Mouse (Mus musculus) liver, embryonic 14.5 days (tissue): Measurements from ENCODE around the gene Cpne4. TPM values are rescaled to one million over a fixed set of nuclear protein-coding genes. Genes with fewer than 3 reads are reported as not detected.

Source experiments
- ATAC-seq: fragments of 200-750 bp; cut with Nextera tagmentation; 2 replicates; pipeline ENCODE4 v1.8.0; 2017; ENCODE audit warnings: moderate number of reproducible peaks, mild to moderate bottlenecking, moderate library complexity; ENCODE audit not compliant: insufficient read depth
- DNase-seq, 3 experiments: peaks; one replicate each; pipeline ENCODE4 v3.0.0-alpha.2; 2012 to 2013; ENCODE audit warnings: low read depth in 3 of 3, low spot score in 3 of 3
- H3K27ac ChIP-seq: fragments of 300-500 bp; sonication (generic); 2 replicates; pipeline ENCODE4 v1.5.1; 2014; ENCODE audit warnings: moderate library complexity, mild to moderate bottlenecking, control low read depth, inconsistent platforms
- H3K27me3 ChIP-seq: fragments of 300-500 bp; sonication (generic); 2 replicates; pipeline ENCODE4 v1.6.1; 2014; ENCODE audit warnings: mild to moderate bottlenecking, low read length, moderate library complexity; ENCODE audit not compliant: control insufficient read depth, insufficient read depth
- H3K36me3 ChIP-seq: fragments of 300-500 bp; sonication (generic); replicated peaks from 2 replicates; pipeline ENCODE4 v1.6.1; 2014; ENCODE audit warnings: low read depth; ENCODE audit not compliant: control insufficient read depth, insufficient read depth
- H3K4me1 ChIP-seq, 2 experiments: fragments of 200-500 bp in 1 of 2; fragments of 300-500 bp in 1 of 2; sonication (generic) in 1 of 2; replicated peaks; 2 replicates each; pipeline ENCODE4 v1.6.1; 2012 to 2014; ENCODE audit warnings: antibody characterized with exemption in 1 of 2, inconsistent platforms in 1 of 2, low read length in 1 of 2; ENCODE audit not compliant: control insufficient read depth in 2 of 2, insufficient read depth in 2 of 2
- H3K4me2 ChIP-seq: fragments of 300-500 bp; sonication (generic); 2 replicates; pipeline ENCODE4 v1.6.1; 2014; ENCODE audit warnings: low read depth, mild to moderate bottlenecking, control low read depth, moderate library complexity
- H3K4me3 ChIP-seq, 2 experiments: fragments of 200-500 bp in 1 of 2; fragments of 300-500 bp in 1 of 2; sonication (generic) in 1 of 2; 2 replicates each; pipeline ENCODE4 v1.5.1; 2012 to 2014; ENCODE audit warnings: low read depth in 2 of 2, low read length in 2 of 2, mild to moderate bottlenecking in 2 of 2, control low read depth in 1 of 2, inconsistent platforms in 1 of 2, moderate library complexity in 1 of 2; ENCODE audit not compliant: insufficient read depth in 1 of 2
- H3K9ac ChIP-seq: fragments of 300-500 bp; sonication (generic); replicated peaks from 2 replicates; pipeline ENCODE4 v1.6.1; 2014; ENCODE audit warnings: mild to moderate bottlenecking, control low read depth, moderate library complexity
- H3K9me3 ChIP-seq: fragments of 300-500 bp; sonication (generic); 2 replicates; pipeline ENCODE4 v1.6.1; 2016; ENCODE audit warnings: low read length, mixed read lengths; ENCODE audit not compliant: control insufficient read depth
- CTCF ChIP-seq: IDR thresholded peaks from 2 replicates; pipeline ENCODE4 v1.5.1; 2016; ENCODE audit warnings: antibody characterized with exemption, low read depth, control low read depth
- EP300 ChIP-seq: IDR thresholded peaks from 2 replicates; pipeline ENCODE4 v1.6.1; 2016; ENCODE audit warnings: antibody characterized with exemption, low read depth
- WGBS: fragments of 180-500 bp; shearing (Covaris S2); extraction: QIAGEN DNeasy Blood & Tissue Kit; methylation state at CpG from one replicate; pipeline ENCODE4 v1.1.7; 2014; ENCODE audit not compliant: insufficient replicate concordance; 5-methylcytosine and 5-hydroxymethylcytosine counted together
- polyA plus RNA-seq, 2 experiments: library from polyadenylated mRNA; depleted of rRNA in 1 of 2; stranded (reverse) in 1 of 2; unstranded in 1 of 2; fragments of >200 nt; fragmentation: Nextera tagmentation in 1 of 2; extraction: Ambion mirVana in 1 of 2; gene quantifications; 2 replicates each; pipeline versions ENCODE4 v1.2.1 to v1.2.3; 2012 to 2014

The Cpne4 gene
- polyA plus RNA-seq, 2 experiments: 0.01 TPM; not detected in 1

GRCm38 (mm10) chr9:104845226-104845930 is 298.3 kb downstream of the Cpne4 start:
- ATAC-seq: no peak
- Histone ChIP-seq H3K9me3 (no peaks in the 10 kb centered on the region), H3K27me3 (no peaks in the 10 kb centered on the region), H3K4me2 (no peak overlapping the region), H3K4me1 (no peaks in the 10 kb centered on the region), H3K36me3 (no peaks in the 10 kb centered on the region), H3K9ac (no peak overlapping the region), H3K27ac (no peak overlapping the region), H3K4me3 (no peak overlapping the region)
- DNase-seq: no peak
- WGBS: 26% methylated on average over 2 of the region's 2 CpGs
- TF ChIP-seq EP300: no peak
- no peak for TF ChIP-seq CTCF

- DNase-seq (no peak), ATAC-seq (no peak)
- Histone ChIP-seq H3K27me3 (no peaks in the 10 kb centered on the region), H3K9me3 (no peaks in the 10 kb centered on the region), H3K27ac (no peak overlapping the region), H3K36me3 (no peaks in the 10 kb centered on the region), H3K4me3 (no peak overlapping the region), H3K4me2 (no peak overlapping the region), H3K9ac (no peak overlapping the region), H3K4me1 (no peaks in the 10 kb centered on the region)
- 52% methylated on average over 3 of the region's 3 CpGs for WGBS
- TF ChIP-seq EP300: no peak
- TF ChIP-seq CTCF: no peak
Observed at GRCm38 (mm10) chr9:104853701-104854100, 306.6 kb downstream of the Cpne4 start.

- no peak for DNase-seq
- Histone ChIP-seq H3K9me3 (no peaks in the 10 kb centered on the region), H3K27me3 (no peaks in the 10 kb centered on the region), H3K9ac (no peak overlapping the region), H3K4me2 (no peak overlapping the region), H3K4me3 (no peak overlapping the region), H3K36me3 (no peaks in the 10 kb centered on the region), H3K27ac (no peak overlapping the region), H3K4me1 (no peaks in the 10 kb centered on the region)
- no peak for ATAC-seq
- 52% methylated on average over 6 of the region's 6 CpGs for whole genome bisulfite sequencing
- no peak for TF ChIP-seq EP300
- no peak for TF ChIP-seq CTCF
Observed at GRCm38 (mm10) chr9:104854245-104854921, 307.3 kb downstream of the Cpne4 start.

GRCm38 (mm10) chr9:104865830-104866229 is 318.7 kb downstream of the Cpne4 start:
- H3K36me3 ChIP-seq: no peaks in the 10 kb centered on the region
- H3K4me3 ChIP-seq: no peak overlapping the region
- ATAC-seq: no peak
- TF ChIP-seq EP300: no peak
- no peak for TF ChIP-seq CTCF
- H3K27ac ChIP-seq: no peak overlapping the region
- no peak overlapping the region for H3K4me2 ChIP-seq
- no peaks in the 10 kb centered on the region for H3K9me3 ChIP-seq
- 46% methylated on average over 1 of the region's 1 CpGs for WGBS
- no peak overlapping the region for H3K9ac ChIP-seq
- no peaks in the 10 kb centered on the region for H3K27me3 ChIP-seq
- H3K4me1 ChIP-seq: no peaks in the 10 kb centered on the region
- no peak for DNase-seq

GRCm38 (mm10) chr9:104872586-104872985 is 325.5 kb downstream of the Cpne4 start:
- no peaks in the 10 kb centered on the region for H3K27me3 ChIP-seq
- H3K4me2 ChIP-seq: no peak overlapping the region
- H3K4me1 ChIP-seq: no peaks in the 10 kb centered on the region
- no peak for DNase-seq
- H3K36me3 ChIP-seq: no peaks in the 10 kb centered on the region
- no peak overlapping the region for H3K4me3 ChIP-seq
- TF ChIP-seq EP300 (no peak), CTCF (no peak)
- H3K9ac ChIP-seq: no peak overlapping the region
- no peak for ATAC-seq
- no peaks in the 10 kb centered on the region for H3K9me3 ChIP-seq
- WGBS: 54% methylated on average over 4 of the region's 4 CpGs
- no peak overlapping the region for H3K27ac ChIP-seq
